Mouse (Mus musculus) neural tube, embryonic 14.5 days (tissue): ENCODE results near the gene Mttp. TPM values are rescaled to one million over a fixed set of nuclear protein-coding genes. Genes with fewer than 3 reads are reported as not detected.

ENCODE experiments used
- polyA plus RNA-seq: library from polyadenylated mRNA; unstranded; fragments of >200 nt; fragmentation: Nextera tagmentation; extraction: Ambion mirVana; gene quantifications from 2 replicates; pipeline ENCODE4 v1.2.1, GENCODE M21; 2014

Mttp gene
- polyA plus RNA-seq, 1 experiment from 2014 or later = 9.0 TPM

Other genes with a start within 250 kb of the Mttp start
- gene Lamtor3, start 226.5 kb downstream of the Mttp start, polyA plus RNA-seq = 123 and 132 TPM in 2 replicates
- 1.6 and 2.0 TPM in 2 replicates for gene Dapp1, start 163.4 kb downstream of the Mttp start, polyA plus RNA-seq
- 0.01 and 0.08 TPM in 2 replicates for gene 1110002E22Rik, start 79.9 kb downstream of the Mttp start, polyA plus RNA-seq
- gene Gm5105, start 77.6 kb downstream of the Mttp start, polyA plus RNA-seq = 0.24 TPM in 1 of 2 replicates, not detected in the other
- gene Trmt10a, start 1.5 kb downstream of the Mttp start, polyA plus RNA-seq = 8.2 and 12.1 TPM in 2 replicates
- gene 4930579F01Rik, start 48.9 kb upstream of the Mttp start, polyA plus RNA-seq = not detected in 2 replicates
- gene Adh7, start 72.8 kb upstream of the Mttp start, polyA plus RNA-seq = 0.54 and 0.77 TPM in 2 replicates
- 0.62 and 2.2 TPM in 2 replicates for gene Adh1, start 116.0 kb upstream of the Mttp start, polyA plus RNA-seq
- not detected in 2 replicates for gene Adh6a, start 168.3 kb upstream of the Mttp start, polyA plus RNA-seq
- not detected in 2 replicates for gene Adh6b, start 196.8 kb upstream of the Mttp start, polyA plus RNA-seq